Mouse (Mus musculus): ENCODE measurements around the gene Fxyd3.

DNA sequence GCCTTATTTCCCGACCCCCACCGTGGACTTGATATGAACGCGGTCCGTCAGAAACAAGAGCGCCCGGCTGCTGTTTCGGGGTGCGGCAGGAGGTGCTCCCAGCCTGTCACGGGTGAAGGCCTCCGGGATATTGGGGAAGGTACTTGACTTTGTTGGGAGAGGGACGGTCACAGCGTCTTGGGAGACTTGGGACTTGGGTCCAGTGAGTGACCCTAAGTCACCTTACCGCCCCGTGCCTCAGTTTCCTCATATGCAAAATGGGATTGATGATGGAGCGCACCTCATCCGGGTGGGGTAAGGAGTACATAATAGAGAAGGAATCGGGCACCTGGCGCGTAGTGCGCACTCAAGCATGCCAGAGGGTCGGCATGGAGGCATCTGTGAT lies 24.3 kb downstream of the Fxyd3 start:
- TF ChIP-seq CTCF (IDR thresholded peaks at IDR 0.05; ENCODE audit: extremely low read depth, insufficient read depth, low read length) (no peak), POLR2A (IDR thresholded peaks at IDR 0.05; ENCODE audit: extremely low read depth, insufficient read depth, low read length) (peak; percentile 40; the same call in 1 of the 2 replicates)

Measured in cortical plate, adult 2 months (tissue).